Mouse (Mus musculus) olfactory bulb, adult 2 months (tissue): ENCODE measurements around the gene Rhou.

Experiments
- CTCF ChIP-seq: fragments of 200-500 bp; IDR thresholded peaks from 2 replicates; pipeline ENCODE4 v1.5.1; 2012; ENCODE audit warnings: low read depth, mild to moderate bottlenecking, low read length, moderate library complexity; ENCODE audit not compliant: insufficient read depth
- POLR2A ChIP-seq: fragments of 200-500 bp; IDR thresholded peaks from 2 replicates; pipeline ENCODE4 v1.6.1; 2012; ENCODE audit warnings: mild to moderate bottlenecking, low read depth, low read length, moderate library complexity; ENCODE audit not compliant: insufficient read depth

DNA sequence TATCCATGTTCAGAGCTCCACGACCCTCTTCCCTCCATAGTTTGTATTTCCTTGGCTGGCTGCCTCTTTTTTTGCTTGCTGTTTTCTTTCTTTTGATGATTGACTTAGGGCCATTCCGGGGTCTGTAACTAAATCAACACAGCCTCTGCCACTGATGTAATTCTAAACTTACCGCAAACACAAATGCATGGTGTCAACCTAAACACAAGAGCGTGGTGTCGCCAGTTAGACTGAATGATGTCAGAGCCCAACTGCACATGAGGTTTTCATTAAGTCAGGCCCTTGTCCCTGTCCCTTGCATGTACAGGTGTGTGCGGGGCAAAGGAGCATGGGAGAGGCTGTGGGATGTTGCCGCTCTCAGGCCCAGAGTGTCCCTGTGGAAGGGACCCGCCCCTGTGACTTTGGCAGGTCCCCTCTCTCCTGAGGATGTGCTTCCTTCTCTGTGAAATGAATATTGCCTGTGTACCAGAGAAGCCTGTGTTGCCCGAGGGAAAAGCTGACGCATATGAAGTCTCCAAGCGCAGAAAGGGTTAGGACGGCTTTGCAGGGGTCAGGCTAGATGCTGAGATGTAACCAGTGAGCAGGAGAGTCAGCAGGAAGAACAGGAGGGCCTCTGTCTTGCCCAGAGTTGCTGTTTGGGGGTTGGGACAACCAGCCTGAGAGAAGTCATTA is 46.8 kb downstream of the Rhou start:
- TF ChIP-seq POLR2A (no peak), CTCF (no peak)
